Mouse (Mus musculus) cerebellum, adult 2 months (tissue): ENCODE results near the gene Sh2d7.

Experiments
- CTCF ChIP-seq: fragments of 200-500 bp; IDR thresholded peaks from 2 replicates; pipeline ENCODE4 v1.5.1; 2011; ENCODE audit warnings: low read depth, mild to moderate bottlenecking, control low read depth, low read length, moderate library complexity, borderline replicate concordance; ENCODE audit not compliant: insufficient read depth
- POLR2A ChIP-seq: fragments of 200-500 bp; IDR thresholded peaks from 2 replicates; pipeline ENCODE4 v1.6.1; 2011; ENCODE audit warnings: low read length, control low read depth, borderline replicate concordance; ENCODE audit not compliant: insufficient read depth

DNA sequence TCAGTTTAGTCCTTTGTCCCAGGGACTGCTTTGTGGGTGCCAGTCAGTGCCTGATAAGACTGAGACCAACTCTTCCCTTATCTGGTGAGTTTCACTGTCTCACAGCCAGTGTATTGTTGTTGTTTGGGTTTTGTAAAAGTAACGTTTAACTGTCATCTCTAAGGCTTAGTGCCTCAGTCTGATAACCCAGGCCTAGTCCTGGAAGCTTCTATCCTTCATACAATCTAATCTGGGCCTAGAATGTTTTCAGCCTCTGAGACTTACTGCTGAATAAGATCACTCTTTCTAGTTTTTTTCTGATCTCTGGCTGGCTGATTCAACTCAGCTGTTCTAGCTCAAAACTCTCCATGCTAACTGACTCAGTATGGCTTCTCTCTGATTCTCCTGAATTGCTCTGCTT lies 44.9 kb downstream of the Sh2d7 start:
- TF ChIP-seq CTCF (no peak), POLR2A (no peak)
